Mouse (Mus musculus) urinary bladder, postnatal 36 days (tissue): Measurements from ENCODE around the gene Gm8332.
"Not testable (repeated sequence)": the region's sequence is repeated elsewhere in the genome, so short reads cannot be mapped to it uniquely, and the experiment has no call there.

Experiments
- DNase-seq, 2 experiments: peaks; one replicate each; pipeline ENCODE4 v3.0.0; 2022; ENCODE audit warnings: low spot score in 2 of 2, mixed read lengths in 1 of 2

Gene Gm8332

GRCm38 (mm10) chr12:88250000-88250399, at the start of gene Gm8332:
Gm8332 (minus strand) TSS chr12:88250100.
- DNase-seq, result not testable (repeated sequence)

- DNase-seq, result not testable (repeated sequence)
Measured at GRCm38 (mm10) chr12:88297171-88297570, 47.3 kb upstream of the Gm8332 start.

GRCm38 (mm10) chr12:88293082-88293481, 43.2 kb upstream of the Gm8332 start:
- not testable (repeated sequence) for DNase-seq

GRCm38 (mm10) chr12:88285224-88285623, 35.3 kb upstream of the Gm8332 start:
- DNase-seq, result not testable (repeated sequence)

GRCm38 (mm10) chr12:88274400-88274799, 24.5 kb upstream of the Gm8332 start, which contains the start of gene Gm5662:
Gm5662 (minus strand) TSS chr12:88274500.
- DNase-seq, result not testable (repeated sequence)

- no peak for DNase-seq
Measured at GRCm38 (mm10) chr12:88257241-88257640, 7.3 kb upstream of the Gm8332 start.

GRCm38 (mm10) chr12:88255917-88256316, 6.0 kb upstream of the Gm8332 start:
- not testable (repeated sequence) for DNase-seq

GRCm38 (mm10) chr12:88245786-88246185, 4.1 kb downstream of the Gm8332 start:
- DNase-seq, result not testable (repeated sequence)

- DNase-seq, result not testable (repeated sequence)
Measured at GRCm38 (mm10) chr12:88242940-88243339, 7.0 kb downstream of the Gm8332 start.

GRCm38 (mm10) chr12:88219445-88219844, 30.5 kb downstream of the Gm8332 start:
- no peak for DNase-seq

- DNase-seq, result not testable (repeated sequence)
Measured at GRCm38 (mm10) chr12:88218059-88218458, 31.8 kb downstream of the Gm8332 start.

- DNase-seq, result no peak
Measured at GRCm38 (mm10) chr12:88214641-88215040, 35.3 kb downstream of the Gm8332 start.

- DNase-seq, result not testable (repeated sequence)
Measured at GRCm38 (mm10) chr12:88211458-88211857, 38.4 kb downstream of the Gm8332 start.

- no peak for DNase-seq
Measured at GRCm38 (mm10) chr12:88202856-88203255, 47.0 kb downstream of the Gm8332 start.
